Mouse (Mus musculus) liver, postnatal 0 days (tissue): Measurements from ENCODE around the gene Nrip1.

Experiments
- CTCF ChIP-seq: sonication (generic); IDR thresholded peaks from 2 replicates; pipeline ENCODE4 v1.5.1; 2016; ENCODE audit warnings: antibody characterized with exemption, low read depth
- EP300 ChIP-seq: IDR thresholded peaks from 2 replicates; pipeline ENCODE4 v1.6.1; 2016; ENCODE audit warnings: antibody characterized with exemption, low read depth, mild to moderate bottlenecking

DNA sequence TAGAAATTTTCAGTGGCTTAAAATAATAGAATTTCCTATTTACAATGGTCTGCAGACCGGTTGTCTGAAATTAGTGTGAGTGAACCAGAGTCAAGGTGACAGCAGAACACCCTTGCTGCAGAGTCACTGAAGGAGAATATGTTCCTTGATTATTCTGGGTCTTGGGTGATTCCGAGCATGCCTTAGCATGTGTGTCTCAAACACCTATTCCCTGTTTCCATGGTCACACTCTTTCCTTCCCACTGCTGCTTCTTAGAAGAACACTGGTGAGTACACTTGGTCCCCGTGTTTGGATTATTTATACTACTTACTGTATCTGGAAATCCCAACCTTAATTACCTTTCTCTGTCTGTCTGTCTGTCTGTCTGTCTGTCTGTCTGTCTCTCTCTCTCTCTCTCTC is 97.4 kb downstream of the Nrip1 start:
- TF ChIP-seq CTCF (no peak), EP300 (no peak)
